Mouse (Mus musculus) mesoderm, embryonic 11.5 days (tissue): ENCODE measurements around the gene Plac8.

ENCODE experiments used
- DNase-seq: peaks from one replicate; pipeline ENCODE4 v3.0.0-alpha.2; 2012; ENCODE audit warnings: low read depth, low spot score

The Plac8 gene

DNA sequence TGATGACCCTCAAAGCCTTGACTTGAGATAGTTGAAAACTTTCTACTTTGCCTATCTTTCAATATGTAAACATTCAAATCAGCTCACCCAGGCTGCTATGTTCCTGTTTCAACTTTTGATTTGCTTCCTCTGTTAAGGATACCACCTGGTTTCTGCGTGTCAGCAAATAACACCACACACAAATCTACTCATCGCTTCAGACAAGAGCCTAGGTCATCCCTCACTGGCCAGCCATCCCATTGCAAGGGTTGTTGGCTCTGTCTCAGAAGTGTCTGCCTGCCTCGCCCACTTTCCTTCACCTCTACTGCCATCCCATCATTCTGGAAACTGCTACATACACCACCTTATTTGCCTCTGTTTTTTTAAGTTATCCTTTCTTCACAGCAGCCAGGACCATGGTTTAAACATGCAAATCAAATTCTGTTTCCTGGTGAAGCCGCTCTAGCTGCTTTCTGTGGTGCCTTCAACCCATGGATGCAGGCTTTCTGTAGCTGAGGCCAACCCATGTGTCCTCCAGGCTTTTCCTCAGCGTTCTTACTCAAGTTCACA is 6.9 kb upstream of the Plac8 start:
- DNase-seq, result no peak

DNA sequence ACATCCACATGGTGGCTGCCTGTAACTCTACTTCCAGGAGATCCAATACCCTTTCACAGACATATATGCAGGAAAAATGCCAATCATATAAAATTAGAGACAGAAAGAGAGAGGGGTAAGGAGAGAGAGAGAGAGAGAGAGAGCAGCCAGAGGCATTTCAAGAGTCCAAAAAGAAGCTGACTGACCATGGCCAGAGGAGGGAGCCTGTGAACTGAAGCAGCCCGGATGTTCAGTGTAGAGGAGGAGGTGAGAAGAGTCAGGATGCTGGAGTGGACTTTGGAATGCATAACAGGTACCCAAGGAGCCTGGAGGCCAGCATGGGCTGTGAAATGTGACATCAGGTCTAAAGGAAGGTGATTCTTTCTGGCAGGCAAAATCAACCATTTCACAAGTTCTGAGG is 2.7 kb upstream of the Plac8 start:
- DNase-seq, result no peak

DNA sequence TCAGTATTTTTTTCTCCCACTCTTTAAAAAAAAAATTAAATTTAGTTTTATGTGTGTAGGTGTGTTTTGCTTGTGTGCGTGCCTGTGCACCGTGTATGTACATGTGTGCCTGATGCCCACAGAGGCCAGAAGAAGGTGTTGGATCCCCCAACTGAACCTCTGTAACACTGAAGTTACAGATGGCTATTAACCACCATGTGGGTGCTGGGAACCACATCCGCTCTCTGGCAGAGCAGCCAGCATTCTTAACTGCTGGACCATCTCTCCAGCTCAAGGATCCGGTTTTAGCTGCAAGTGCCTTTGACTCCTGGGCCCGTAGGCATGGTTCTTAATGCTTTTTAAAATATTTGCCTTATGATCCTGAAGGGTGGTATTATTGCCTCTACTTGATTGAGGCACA is 1.2 kb upstream of the Plac8 start:
- no peak for DNase-seq

DNA sequence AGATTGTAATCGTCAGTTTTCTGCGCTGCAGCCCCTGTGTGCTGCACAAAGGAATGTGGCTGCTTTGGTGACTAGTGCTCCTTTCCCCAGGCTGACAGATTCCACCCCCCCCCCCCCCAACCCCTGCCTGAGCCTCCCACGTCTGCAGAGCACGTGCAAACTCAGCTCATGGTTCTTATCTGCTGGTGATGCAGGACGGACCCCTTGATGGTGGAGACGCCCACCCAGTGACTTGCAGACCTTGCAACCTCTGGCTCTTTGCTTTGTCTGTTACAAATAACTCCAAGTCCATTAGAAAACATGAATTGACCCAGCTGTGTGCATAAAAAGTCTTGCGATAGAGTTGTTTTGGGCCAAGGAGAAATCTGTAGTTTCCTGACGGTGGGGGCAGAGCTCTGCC is 1.3 kb downstream of the Plac8 start:
- DNase-seq, result peak; percentile 12

DNA sequence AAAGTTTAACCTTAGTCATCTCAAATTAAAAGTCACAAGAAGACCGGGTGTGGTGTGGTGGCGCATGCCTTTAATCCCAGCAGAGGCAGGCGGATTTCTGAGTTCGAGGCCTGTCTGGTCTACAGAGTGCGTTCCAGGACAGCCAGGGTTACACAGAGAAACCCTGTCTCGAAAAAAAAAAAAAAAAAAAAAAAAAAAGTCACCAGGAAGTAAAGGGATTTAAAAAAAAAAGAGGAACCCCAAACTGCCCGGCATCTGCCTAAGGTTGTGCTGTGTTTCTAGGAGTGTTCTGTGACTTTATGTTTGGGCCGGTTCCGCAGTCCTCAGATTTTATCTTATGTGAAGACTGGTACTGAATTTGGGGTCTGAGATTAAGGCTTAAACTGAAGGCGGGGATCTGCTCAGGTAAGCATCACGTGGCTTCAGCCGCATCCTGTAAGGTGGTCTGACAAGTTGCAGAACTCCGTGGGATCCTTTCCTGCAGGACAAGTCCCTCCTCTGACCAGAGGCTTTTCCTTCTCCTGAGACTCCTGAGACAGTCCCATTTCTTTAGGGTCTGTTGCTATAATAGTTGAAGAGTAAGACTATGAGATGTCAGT is 1.9 kb downstream of the Plac8 start:
- no peak for DNase-seq

DNA sequence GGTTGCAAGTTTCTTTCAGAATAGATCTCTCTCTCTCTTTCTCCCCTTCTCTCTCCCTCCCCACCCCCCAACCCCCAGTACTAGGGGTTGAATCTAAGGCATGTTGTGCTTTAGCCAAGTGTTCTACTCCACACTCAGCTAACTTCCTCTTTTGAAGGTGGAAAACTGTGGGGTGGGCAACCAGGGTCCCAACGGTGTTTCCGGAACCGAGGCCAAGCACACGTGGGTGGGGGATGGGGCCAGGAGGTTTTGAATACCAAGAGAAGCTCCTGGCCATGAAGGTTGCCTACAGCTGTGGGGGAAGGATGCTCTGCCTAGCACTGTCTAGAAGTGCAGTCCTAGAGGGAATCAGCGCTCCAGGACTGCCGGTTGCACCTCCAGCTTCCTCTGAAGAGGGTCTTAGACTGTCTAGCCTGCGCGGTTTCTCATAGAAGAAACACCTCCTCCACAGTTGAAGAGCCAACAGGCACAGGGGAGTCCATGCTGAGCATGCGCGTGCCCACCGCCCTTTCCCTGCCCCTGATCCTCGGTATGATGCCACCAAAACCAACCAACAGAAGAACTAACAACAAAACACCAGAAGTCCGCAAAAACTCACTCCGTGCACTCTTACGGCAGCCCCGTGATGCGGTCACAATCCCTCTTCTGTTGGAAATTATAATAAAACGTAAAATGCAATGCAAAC is 2.7 kb downstream of the Plac8 start:
- DNase-seq, result no peak

DNA sequence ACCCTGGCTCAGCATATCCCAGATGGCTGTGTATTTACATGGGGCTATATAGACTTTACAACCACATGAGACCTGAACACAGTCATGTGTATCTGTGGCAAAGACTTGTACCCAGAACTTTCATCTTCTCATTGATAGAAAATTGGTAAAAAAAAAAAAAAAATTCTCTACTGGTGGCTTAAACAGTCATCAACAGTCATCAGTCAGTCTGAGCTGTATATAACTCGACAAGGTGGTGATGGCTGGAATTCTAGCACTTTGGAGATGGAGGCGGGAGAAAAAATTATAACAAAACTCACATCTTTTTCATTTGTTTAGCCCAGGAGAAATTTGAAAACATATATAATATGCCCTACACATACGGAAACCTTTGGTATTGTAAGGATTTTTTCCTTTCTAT is 3.2 kb downstream of the Plac8 start:
- no peak for DNase-seq

DNA sequence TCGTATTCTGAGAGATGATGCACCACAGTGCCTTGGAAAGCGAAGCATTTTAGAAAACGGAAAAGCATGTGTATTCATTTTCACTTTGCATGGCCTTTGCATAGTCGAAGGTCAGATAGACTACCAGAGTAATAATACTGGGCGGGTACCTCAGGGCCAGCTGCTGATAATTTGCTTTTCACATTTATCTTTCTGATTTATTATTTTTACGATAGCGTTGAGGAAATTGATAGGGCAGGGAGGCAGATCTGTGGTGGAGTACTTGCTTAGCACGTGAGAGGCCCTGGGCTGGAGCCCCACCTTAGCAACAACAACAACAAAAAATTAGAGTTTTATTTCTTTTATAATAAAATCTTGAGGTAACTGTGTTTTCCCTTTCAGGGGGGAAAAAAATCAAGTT is 3.9 kb downstream of the Plac8 start:
- no peak for DNase-seq

DNA sequence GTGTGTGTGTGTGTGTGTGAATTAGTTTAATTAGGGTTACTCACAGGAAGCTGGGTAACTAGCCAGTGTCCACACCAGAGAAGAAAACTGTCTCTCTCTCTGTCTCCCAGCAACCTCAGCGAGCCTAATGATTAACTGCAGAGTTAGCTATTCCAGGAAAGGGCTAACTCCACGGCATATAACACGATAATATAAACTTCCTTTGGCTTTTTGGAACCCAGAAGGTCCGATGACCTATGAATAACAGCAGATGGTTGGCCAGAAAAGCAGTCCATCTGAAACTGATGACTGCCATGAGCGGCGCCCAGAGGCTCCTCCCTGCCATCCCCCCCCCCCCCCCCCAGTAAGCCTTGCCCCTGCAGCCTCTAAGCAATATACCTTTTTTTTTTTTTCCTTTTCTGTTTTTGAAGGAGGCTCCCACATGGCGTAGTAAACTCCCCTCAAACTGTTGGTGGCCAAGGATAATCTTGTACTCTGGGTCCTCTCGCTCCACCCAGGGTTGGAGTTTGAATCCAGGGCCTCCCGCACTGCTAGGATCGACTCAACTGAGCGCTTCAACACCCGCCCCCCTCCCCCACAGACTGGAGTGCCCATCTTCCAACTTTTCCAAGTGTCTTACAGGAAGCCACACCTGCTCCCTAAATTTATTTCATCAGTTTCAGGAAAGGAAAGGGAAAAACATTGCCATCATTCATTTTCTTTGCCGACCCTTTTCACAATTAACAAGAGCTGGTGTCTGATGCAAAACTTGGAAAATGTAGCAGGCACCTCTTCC is 4.6 kb downstream of the Plac8 start:
- no peak for DNase-seq

DNA sequence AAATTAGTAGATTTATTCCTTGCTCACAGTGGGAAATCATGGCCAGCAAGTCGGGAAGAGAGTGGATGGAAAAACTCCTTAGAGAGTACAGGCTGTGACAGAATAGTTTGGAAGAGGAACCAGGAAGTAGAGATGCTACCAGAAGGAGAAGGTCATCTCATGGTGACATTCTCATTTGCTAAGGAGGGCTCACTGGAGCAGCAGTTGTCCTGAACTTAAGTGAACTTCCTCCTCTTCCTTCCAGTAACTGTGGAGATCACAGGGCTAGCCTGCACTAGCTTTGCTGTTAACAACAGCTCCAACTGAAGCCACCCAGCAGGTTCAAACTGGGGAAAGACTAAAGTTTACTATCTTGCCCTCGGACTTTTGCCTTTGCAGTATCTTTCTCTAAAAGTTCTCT is 5.2 kb downstream of the Plac8 start:
- DNase-seq, result no peak

DNA sequence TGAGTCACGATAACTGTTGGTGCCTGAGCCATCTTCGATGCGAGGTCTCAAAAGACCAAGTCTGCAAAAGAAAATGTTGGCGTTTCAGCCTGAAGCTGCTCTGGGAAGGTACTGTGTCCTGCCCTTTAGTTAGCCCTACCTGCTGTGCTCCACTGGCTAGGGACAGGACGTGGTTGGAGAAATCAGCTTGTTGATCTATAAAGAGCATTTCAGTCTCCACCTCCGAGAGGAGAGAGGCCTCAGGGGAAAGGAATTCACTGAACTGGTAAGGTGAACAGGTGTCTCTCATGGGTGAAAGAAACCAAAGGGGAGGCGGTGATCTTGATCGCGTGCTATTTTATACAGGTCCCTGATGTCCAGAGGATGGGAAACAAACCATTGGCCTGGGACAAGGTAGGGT is 9.3 kb downstream of the Plac8 start:
- no peak for DNase-seq

DNA sequence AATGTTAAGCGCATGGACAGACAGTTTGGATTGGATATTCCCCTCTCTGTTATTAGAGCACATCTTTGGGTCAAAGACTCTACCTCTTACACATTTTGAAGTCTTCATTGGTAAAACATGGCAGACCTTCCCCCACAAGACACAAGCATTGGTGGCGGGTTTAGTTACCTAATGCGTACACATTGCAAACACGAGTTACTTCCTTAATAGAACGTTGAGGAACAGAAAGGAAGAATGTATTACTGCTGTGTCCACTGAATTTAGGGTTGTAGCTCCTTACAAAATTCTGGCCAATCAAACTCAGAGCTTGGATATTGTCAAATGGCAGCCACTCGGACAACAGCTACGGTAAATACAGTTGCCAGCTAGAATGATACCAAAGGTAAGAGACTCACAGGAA is 12.7 kb downstream of the Plac8 start:
- no peak for DNase-seq

DNA sequence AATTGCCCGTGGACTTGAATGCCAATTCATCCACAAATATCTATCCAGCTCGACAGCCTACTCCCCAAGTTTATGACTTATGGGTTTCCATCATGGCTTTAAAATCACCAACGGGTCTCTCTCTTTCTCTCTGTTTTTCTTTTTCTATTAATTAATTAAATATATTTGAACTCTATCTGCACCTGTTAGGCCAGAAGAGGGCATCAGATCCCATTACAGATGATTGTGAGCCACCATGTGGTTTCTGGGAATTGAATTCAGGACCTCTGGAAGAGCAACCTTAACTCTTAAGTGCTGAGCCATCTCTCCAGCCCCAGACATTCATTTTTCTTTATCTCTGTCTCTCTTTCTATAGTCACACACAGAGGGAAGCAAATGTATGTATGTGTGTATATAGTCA is 13.3 kb downstream of the Plac8 start:
- DNase-seq, result no peak

DNA sequence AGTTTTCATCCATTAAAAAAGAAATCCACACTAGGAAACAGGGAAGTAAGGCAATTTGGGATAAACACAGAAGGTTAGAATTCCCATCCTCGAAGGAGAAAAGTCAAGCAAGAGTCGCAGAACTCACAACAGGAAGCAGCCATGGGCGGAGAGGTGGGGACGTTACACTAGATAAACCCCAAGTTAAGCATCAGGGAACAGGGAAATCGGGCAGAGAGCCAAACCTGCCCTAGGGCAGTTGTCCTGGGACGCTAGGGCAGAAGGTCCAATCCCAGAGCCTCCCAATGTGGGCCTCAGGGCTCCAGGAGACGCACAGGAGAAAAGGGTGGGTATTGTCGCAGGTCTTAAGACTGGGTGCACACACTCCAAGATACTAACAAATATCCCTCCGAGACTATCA is 14.5 kb downstream of the Plac8 start:
- no peak for DNase-seq

DNA sequence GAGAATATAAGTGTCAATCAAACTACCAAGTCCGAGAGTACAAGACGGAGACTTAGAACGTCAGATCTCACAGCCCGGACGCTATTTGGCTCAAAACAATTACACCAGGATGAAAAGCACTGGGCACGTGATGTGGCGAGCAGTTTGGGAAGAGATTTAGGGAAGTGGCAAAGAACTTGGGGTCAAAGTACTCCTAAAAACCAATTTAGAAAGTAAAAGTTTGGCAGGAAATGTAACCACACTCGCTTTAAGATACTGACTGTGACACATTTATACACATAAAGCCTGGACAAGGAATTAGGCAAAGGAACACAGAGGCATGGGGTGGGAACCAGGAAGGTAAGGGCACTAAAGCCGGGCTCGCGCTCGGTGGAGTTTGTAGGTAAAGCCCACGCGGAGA is 15.0 kb downstream of the Plac8 start:
- DNase-seq, result no peak

DNA sequence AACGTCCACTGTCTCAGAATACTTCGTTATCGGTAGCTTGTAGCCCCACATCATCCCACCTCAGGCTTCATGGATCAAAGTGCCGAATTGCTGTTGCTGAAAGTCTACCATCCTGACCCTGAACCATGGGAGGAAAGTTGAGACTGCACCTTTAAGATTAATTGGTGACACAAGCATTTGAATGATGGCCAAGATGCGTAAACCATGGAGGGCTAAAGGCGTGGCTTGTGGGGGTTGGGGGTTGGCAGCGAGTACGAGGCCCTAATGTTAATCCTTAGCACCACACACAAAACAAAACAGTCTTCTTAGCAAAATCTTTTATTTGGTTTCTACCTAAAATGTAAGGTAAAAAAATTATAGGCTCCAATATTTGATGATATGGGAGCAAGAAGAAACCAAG is 18.6 kb downstream of the Plac8 start:
- no peak for DNase-seq

DNA sequence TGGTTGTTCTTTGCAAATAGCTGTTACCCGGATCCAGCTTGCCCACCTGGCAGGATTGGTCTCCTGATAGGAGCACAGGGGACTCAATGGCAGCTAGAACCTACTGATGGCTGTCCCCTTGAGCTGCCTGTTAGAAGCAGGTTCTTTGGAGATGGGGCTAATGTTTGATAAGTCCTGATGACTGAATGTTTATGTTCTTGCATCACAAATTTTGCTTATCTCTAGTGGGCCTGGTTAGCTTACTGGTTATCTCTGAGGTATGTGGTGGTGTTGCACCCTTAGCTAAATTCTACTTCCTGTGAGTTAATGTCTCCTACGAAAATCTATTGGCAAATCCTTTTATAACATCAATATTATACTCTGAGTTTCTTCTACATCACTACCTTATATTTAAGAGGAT is 20.1 kb downstream of the Plac8 start:
- DNase-seq, result no peak

DNA sequence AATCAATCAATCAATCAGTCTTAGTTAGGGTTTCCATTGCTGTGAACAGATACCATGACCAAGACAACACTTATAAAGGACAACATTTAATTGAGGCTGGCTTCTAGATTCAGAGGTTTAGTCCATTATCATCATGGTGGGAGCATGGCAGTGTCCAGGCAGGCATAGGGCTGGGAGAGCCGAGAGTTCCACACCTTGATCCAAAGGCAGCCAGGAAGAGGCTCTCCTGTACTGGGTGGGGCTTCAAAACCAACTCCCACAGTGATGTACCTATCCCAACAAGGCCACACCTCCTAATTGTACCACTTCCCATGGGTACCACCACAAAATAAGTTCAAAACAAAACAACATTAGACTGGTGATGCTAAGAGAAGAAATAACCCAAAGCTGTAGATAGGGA is 21.9 kb downstream of the Plac8 start:
- no peak for DNase-seq

DNA sequence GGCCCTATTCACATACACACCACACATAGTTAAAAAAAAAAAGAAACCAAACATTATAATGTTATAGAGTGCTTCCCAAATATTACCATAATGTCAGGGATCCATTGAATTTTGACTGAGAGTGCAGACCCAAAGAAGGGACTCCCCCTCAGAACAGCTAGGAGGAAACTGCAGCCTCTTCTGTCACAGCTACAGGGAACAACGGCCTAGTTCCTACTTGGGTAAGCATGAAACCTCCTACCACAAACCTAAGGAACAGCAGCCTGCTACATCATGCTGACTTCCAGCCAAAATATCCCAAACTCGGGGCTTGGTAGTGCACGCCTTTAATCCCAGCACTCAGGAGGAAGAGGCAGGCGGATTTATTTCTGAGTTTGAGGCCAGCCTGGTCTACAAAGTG is 22.7 kb downstream of the Plac8 start:
- DNase-seq, result no peak

DNA sequence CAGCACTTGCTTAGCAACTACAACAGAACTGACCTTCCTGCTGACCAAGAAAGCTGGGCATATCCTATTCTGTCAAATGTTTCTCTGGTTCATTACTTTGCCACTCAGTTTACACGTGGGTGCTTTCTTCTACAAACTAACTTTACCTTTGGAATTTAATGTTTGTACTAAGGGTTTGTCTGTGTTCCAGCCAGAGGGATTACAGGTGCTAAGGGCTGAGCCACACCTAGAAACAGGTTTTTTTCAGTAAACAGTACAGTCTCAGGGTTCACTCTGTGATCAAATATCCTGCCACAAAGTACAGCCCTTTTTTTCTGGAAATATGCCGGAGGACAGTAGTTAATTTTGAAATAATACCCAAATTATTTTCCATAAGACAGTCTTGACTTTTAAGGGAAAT is 23.8 kb downstream of the Plac8 start:
- no peak for DNase-seq

DNA sequence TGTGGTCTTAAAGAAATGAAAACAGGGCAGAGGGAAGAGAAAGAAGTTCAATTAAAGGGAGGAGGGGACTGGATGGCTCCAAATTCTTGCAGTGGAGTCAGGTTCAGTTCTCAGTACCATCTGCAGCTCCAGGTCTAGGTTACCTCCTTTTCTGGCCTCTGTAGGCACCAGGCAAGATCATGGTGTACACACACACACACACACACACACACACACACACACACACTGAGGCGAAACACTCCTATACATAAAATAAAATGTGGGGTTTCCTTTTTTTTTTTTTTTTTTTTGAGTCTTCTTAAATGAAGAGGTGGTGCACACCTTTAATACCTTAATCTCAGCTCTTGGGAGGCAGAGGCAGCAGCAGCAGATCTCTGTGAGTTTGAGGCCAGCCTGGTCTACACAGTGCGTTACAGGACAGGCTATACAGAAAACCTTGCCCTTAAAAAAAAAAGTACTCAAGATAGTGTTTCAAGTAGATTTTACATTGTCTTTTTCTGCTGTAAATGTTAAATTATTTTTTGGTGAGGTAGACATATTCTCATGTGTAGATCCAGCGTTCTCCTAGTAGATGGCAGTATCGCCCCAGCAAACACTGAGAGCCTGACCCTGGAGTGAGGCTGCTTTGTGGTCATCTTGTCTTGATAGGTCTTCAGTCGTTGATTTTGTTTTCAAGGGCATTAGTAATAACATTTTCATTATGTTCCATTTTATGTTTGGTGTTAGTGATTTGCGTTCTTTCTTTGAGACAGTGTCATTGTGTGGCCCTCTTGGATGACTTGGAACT is 25.6 kb downstream of the Plac8 start:
- no peak for DNase-seq

DNA sequence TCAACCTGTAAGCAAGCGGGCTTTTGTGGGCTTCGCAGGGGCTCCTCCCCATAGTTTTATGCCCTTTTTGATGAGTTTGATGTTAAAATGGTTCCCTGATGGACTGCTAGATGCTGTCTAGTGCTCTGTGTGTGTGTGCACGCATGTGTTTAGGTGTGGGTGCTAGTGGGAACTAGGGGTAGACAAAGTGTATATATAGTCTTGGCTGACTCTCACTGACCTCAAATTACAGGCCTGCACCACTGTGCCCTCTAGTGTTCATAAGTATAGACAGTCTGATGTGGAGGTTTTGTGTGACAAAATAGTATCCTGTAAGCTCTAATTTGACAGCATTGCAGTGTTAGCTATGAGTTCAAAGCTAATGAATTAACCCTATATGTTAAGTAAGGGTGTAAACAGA is 35.4 kb downstream of the Plac8 start:
- peak; percentile 36 for DNase-seq
